Mouse (Mus musculus) hindbrain, postnatal 0 days (tissue): ENCODE data around the gene Slc48a1. TPM values are rescaled to one million over a fixed set of nuclear protein-coding genes. Genes with fewer than 3 reads are reported as not detected.

ENCODE experiments used
- ATAC-seq: fragments of 200-750 bp; cut with Nextera tagmentation; 2 replicates; pipeline ENCODE4 v1.8.0; 2017; ENCODE audit warnings: mild to moderate bottlenecking, moderate TSS enrichment, moderate library complexity
- DNase-seq: peaks from one replicate; pipeline ENCODE4 v3.0.0-alpha.2; 2015; ENCODE audit warnings: low spot score
- H3K27ac ChIP-seq: fragments of 300-500 bp; sonication (generic); 2 replicates; pipeline ENCODE4 v1.5.1; 2014; ENCODE audit warnings: mild to moderate bottlenecking
- H3K27me3 ChIP-seq: fragments of 300-500 bp; sonication (generic); 2 replicates; pipeline ENCODE4 v1.6.1; 2014; ENCODE audit warnings: low read length, mixed read lengths; ENCODE audit not compliant: insufficient read depth
- H3K36me3 ChIP-seq: fragments of 300-500 bp; sonication (generic); 2 replicates; pipeline ENCODE4 v1.6.1; 2014; ENCODE audit warnings: low read length, mixed read lengths; ENCODE audit not compliant: insufficient read depth
- H3K4me1 ChIP-seq: fragments of 300-500 bp; sonication (generic); 2 replicates; pipeline ENCODE4 v1.6.1; 2014; ENCODE audit warnings: antibody characterized with exemption, low read length, mixed read lengths; ENCODE audit not compliant: insufficient read depth
- H3K4me2 ChIP-seq: fragments of 300-500 bp; sonication (generic); 2 replicates; pipeline ENCODE4 v1.6.1; 2014; ENCODE audit warnings: low read depth, mild to moderate bottlenecking, low read length, moderate library complexity, mixed read lengths
- H3K4me3 ChIP-seq: fragments of 300-500 bp; sonication (generic); 2 replicates; pipeline ENCODE4 v1.5.1; 2014; ENCODE audit warnings: low read length
- H3K9ac ChIP-seq: fragments of 300-500 bp; sonication (generic); replicated peaks from 2 replicates; pipeline ENCODE4 v1.6.1; 2014; ENCODE audit warnings: mild to moderate bottlenecking, low read length, moderate library complexity, mixed read lengths
- H3K9me3 ChIP-seq: fragments of 300-500 bp; sonication (generic); 2 replicates; pipeline ENCODE4 v1.6.1; 2016; ENCODE audit warnings: low read length, mixed read lengths
- CTCF ChIP-seq: IDR thresholded peaks from 2 replicates; pipeline ENCODE4 v1.5.1; 2016; ENCODE audit warnings: antibody characterized with exemption, control low read depth, low read depth
- WGBS: fragments of 180-500 bp; shearing (Covaris S2); extraction: QIAGEN DNeasy Blood & Tissue Kit; methylation state at CpG from one replicate; pipeline ENCODE4 v1.1.7; 2014; 5-methylcytosine and 5-hydroxymethylcytosine counted together
- polyA plus RNA-seq: library from polyadenylated mRNA; unstranded; fragments of >200 nt; fragmentation: Nextera tagmentation; extraction: Ambion mirVana; gene quantifications from 2 replicates; pipeline ENCODE4 v1.2.1, GENCODE M21; 2015
- total RNA-seq: library from RNA; depleted of rRNA; stranded (reverse); fragments of >200 nt; gene quantifications from 2 replicates; pipeline ENCODE4 v1.2.3, GENCODE M21; 2014

Slc48a1 gene
- total and polyA plus RNA-seq, 2 experiments from 2014 or later, result 89.3 to 152 TPM

GRCm38 (mm10) chr15:97750697-97751096 lies 27.6 kb upstream of the Slc48a1 start:
- peak overlapping the region; percentile 16; the same call in 1 of the 2 replicates for H3K4me2 ChIP-seq
- H3K9ac ChIP-seq, result no peak overlapping the region
- TF ChIP-seq CTCF, result no peak

GRCm38 (mm10) chr15:97751676-97752075 lies 26.6 kb upstream of the Slc48a1 start:
- Histone ChIP-seq H3K27me3 (no peaks in the 10 kb centered on the region), H3K27ac (no peak overlapping the region), H3K9ac (no peak overlapping the region), H3K9me3 (no peaks in the 10 kb centered on the region), H3K4me2 (no peak overlapping the region), H3K36me3 (peaks cover 13% of the 10 kb centered on the region; the same call in 1 of the 2 replicates), H3K4me1 (peaks cover 16% of the 10 kb centered on the region), H3K4me3 (no peak overlapping the region)
- ATAC-seq (no peak), DNase-seq (no peak)
- peak; percentile 57 for TF ChIP-seq CTCF
- 76% methylated on average over 2 of the region's 2 CpGs for WGBS

More at GRCm38 (mm10) chr15:97750697-97751096, 27.6 kb upstream of the Slc48a1 start:
- Histone ChIP-seq H3K36me3 (peaks cover 13% of the 10 kb centered on the region; the same call in 1 of the 2 replicates), H3K9me3 (no peaks in the 10 kb centered on the region), H3K4me3 (no peak overlapping the region), H3K4me1 (peaks cover 12% of the 10 kb centered on the region), H3K27ac (peak overlapping the region; percentile 66; the same call in 1 of the 2 replicates), H3K27me3 (no peaks in the 10 kb centered on the region)
- DNase-seq (peak; percentile 94), ATAC-seq (peak; percentile 88)
- WGBS, result 12% methylated on average over 12 of the region's 12 CpGs

DNA sequence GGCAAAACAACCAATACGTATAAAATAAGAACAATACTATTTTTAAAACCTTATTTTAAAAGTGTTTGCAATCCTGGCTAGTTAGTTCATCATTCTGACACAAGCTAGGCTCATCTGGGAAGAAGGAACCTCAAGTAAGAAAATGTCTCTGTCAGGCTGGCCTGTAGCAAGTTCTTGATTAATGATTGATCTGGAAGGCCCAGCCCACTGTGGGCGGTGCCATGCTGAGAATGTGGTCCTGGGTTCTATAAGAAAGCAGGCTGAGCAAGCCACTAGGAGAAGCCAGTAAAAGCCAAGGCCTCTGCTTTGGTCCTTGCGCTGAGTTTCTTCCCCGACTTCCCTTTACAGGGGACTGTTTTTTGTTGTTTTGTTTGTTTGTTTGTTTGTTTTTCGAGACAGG lies 25.8 kb upstream of the Slc48a1 start:
- Histone ChIP-seq H3K27ac (no peak overlapping the region), H3K9ac (no peak overlapping the region), H3K9me3 (no peaks in the 10 kb centered on the region), H3K27me3 (no peaks in the 10 kb centered on the region), H3K4me2 (no peak overlapping the region), H3K4me1 (peaks cover 16% of the 10 kb centered on the region), H3K4me3 (no peak overlapping the region), H3K36me3 (peaks cover 13% of the 10 kb centered on the region; the same call in 1 of the 2 replicates)
- TF ChIP-seq CTCF, result no peak
- DNase-seq (no peak), ATAC-seq (no peak)
- 95% methylated on average over 5 of the region's 5 CpGs for WGBS

GRCm38 (mm10) chr15:97754476-97754875 lies 23.8 kb upstream of the Slc48a1 start:
- H3K4me1 ChIP-seq, result peaks cover 16% of the 10 kb centered on the region
- H3K27ac ChIP-seq, result no peak overlapping the region
- no peak for TF ChIP-seq CTCF
- no peaks in the 10 kb centered on the region for H3K9me3 ChIP-seq
- H3K9ac ChIP-seq, result no peak overlapping the region
- no peak overlapping the region for H3K4me3 ChIP-seq
- DNase-seq (no peak), ATAC-seq (no peak)
- WGBS, result 43% methylated on average over 6 of the region's 6 CpGs
- no peaks in the 10 kb centered on the region for H3K27me3 ChIP-seq
- H3K4me2 ChIP-seq, result no peak overlapping the region
- H3K36me3 ChIP-seq, result peaks cover 14% of the 10 kb centered on the region; the same call in 1 of the 2 replicates

DNA sequence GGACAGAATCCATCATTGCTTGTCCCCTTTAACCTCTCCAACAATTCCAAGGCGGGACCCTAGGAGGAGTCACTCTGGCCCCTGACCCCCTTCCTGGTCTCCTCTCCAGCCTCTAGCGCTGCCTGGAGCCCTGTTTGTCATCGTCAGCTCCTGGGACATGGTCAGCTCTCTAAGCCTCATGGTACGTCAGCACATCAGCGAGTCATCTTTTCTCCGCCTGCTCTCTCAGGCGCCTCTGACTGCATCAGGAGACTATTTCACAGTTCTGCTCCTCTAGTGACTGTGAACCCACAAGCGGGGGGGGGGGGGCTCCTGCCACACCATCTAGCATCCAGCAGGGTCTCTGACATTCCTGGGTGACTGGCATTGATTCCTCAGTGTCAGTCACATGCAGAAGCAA lies 23.0 kb upstream of the Slc48a1 start:
- H3K9ac ChIP-seq, result no peak overlapping the region
- WGBS, result 46% methylated on average over 8 of the region's 8 CpGs

DNA sequence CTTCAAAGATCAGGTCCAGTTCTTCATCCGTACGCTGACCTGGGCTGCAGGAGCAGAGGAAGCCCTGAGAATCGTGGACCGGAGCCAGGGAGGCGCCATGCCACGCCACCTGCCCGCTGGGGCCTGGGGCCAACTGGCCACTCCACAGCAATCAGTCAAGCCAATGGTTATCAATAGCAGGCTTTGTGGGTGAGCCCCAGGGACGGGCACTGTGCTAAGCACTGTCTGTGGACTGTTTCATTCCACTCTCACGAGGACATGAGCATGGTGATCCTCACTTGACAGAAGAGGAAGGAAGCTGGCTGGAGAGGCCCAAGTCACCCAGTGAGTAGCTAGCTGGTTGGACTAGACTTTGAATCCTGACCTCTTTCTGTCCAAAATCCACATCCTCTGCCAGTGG lies 18.3 kb upstream of the Slc48a1 start:
- H3K27me3 ChIP-seq, result no peaks in the 10 kb centered on the region
- DNase-seq, result peak; percentile 40
- WGBS, result 63% methylated on average over 9 of the region's 9 CpGs

More for the DNA sequence above, 23.0 kb upstream of the Slc48a1 start:
- Histone ChIP-seq H3K27ac (no peak overlapping the region), H3K36me3 (peaks cover 12% of the 10 kb centered on the region; the same call in 1 of the 2 replicates), H3K27me3 (no peaks in the 10 kb centered on the region), H3K9me3 (no peaks in the 10 kb centered on the region), H3K4me3 (no peak overlapping the region), H3K4me2 (no peak overlapping the region), H3K4me1 (peaks cover 11% of the 10 kb centered on the region)
- TF ChIP-seq CTCF, result no peak
- DNase-seq (no peak), ATAC-seq (no peak)

GRCm38 (mm10) chr15:97760952-97761351 lies 17.4 kb upstream of the Slc48a1 start:
- WGBS, result 43% methylated on average over 5 of the region's 5 CpGs

More for the DNA sequence above, 18.3 kb upstream of the Slc48a1 start:
- no peak overlapping the region for H3K4me3 ChIP-seq
- peaks cover 12% of the 10 kb centered on the region; the same call in 1 of the 2 replicates for H3K36me3 ChIP-seq
- H3K9me3 ChIP-seq, result no peaks in the 10 kb centered on the region
- no peak overlapping the region for H3K27ac ChIP-seq
- 0 out of 2 replicates have a peak, but pooled peaks have one; percentile 43 for ATAC-seq
- H3K4me1 ChIP-seq, result peaks cover 16% of the 10 kb centered on the region; the same call in 1 of the 2 replicates
- no peak for TF ChIP-seq CTCF
- no peak overlapping the region for H3K9ac ChIP-seq
- no peak overlapping the region for H3K4me2 ChIP-seq

More at GRCm38 (mm10) chr15:97760952-97761351, 17.4 kb upstream of the Slc48a1 start:
- no peaks in the 10 kb centered on the region for H3K27me3 ChIP-seq
- H3K9me3 ChIP-seq, result no peaks in the 10 kb centered on the region
- no peak overlapping the region for H3K4me3 ChIP-seq
- H3K4me2 ChIP-seq, result no peak overlapping the region
- ATAC-seq, result no peak
- peaks cover 23% of the 10 kb centered on the region; the same call in 1 of the 2 replicates for H3K4me1 ChIP-seq
- no peak for TF ChIP-seq CTCF
- no peak overlapping the region for H3K27ac ChIP-seq
- DNase-seq, result no peak
- peaks cover 12% of the 10 kb centered on the region; the same call in 1 of the 2 replicates for H3K36me3 ChIP-seq
- H3K9ac ChIP-seq, result no peak overlapping the region
